ENCODE assay signal across 9 mouse cellular contexts in the genomic region with DNA sequence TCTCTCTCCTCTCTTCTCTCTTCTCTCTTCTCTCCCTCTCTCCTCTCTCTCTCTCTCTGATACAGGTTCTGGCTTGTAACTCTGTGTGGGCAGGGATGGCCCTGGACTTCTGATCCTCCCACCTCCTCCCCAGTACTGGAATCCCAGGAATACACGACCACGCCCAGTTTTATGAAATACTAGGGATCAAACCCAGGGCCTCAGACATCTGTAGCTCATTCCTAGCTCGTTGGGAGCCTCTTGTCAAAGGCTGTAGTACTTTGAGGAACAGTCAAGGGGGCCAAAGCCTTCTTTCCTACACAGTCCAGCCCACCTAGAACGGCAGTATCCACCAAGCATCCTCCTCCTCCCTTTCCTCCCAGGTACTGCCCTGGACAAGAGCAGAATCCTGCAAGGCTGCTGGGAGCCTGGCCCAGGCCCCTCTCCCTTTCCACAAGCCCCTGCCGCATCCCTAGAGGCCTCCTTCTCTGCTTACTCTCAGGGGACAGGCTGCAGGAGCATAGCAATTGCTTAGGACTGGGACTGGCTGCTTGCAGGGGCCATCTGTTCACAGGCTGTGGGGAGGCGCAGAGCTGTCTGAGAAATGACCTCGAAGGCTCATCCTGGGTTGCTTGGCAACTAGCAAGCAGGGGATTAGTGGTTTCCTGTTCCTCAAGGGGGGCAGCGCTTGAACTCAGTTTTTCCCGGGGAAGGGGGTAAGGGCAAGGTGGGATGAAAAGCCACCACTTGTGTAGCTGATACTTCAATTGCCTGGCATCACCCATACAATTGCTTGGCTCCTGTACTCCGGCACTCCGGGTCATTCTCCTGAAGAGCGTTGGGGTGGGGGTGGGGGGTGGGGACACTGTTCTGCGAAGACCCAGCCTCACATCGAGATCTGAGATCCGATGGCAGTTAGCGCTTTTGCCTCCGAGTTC. TPM values are rescaled to one million over a fixed set of nuclear protein-coding genes. Genes with fewer than 3 reads are reported as not detected.
DNase-seq lines count a peak whose midpoint lies in the region; ATAC-seq and TF ChIP-seq lines count a peak whose summit lies in the region.
"Had no signal": no experiment of that assay in that cellular context is flagged by ENCODE, and none has a peak within 500 bp of the region (broad histone marks: within the 10 kb centered on the region; RNA-seq: fewer than 3 reads in every experiment).

No protein-coding gene starts in this region.

- peak overlapping the region; percentile 35 for H3K4me3 ChIP-seq in bone marrow macrophage, adult 2 months (ENCODE audit: insufficient read depth, low read length)
- H3K4me3 ChIP-seq in embryonic facial prominence, embryonic 14.5 days (ENCODE audit: low read depth, low read length): 0 out of 2 replicates have a peak overlapping the region, but pooled peaks have one; percentile 5
- H3K4me3 ChIP-seq in intestine, embryonic 14.5 days (ENCODE audit: low read depth, low read length): peak overlapping the region; percentile 0; the same call in 1 of the 2 replicates
- H3K4me3 ChIP-seq in neural tube, embryonic 12.5 days: no peak overlapping the region

- no peak for TF ChIP-seq CTCF in bone marrow macrophage, adult 2 months (IDR thresholded peaks at IDR 0.05; ENCODE audit: low read depth, low read length)

- H3K4me1 ChIP-seq in bone marrow macrophage, adult 2 months (ENCODE audit: control insufficient read depth, insufficient read depth, low read length): 0 out of 2 replicates have a peak, but pooled peaks cover 2% of the 10 kb centered on the region
- peaks cover 18% of the 10 kb centered on the region for H3K4me1 ChIP-seq in embryonic facial prominence, embryonic 14.5 days (ENCODE audit: control insufficient read depth, insufficient read depth, low read length)
- H3K4me1 ChIP-seq in intestine, embryonic 14.5 days (replicated peaks; ENCODE audit: control insufficient read depth, insufficient read depth, low read length): peaks cover 20% of the 10 kb centered on the region
- H3K4me1 ChIP-seq in neural tube, embryonic 12.5 days: peaks cover 24% of the 10 kb centered on the region

- peak; percentile 92 for ATAC-seq in embryonic facial prominence, embryonic 14.5 days (ENCODE audit: low read depth)
- peak; percentile 91 for ATAC-seq in intestine, embryonic 14.5 days (replicated peaks; ENCODE audit: low FRiP score, low TSS enrichment, low read depth)
- ATAC-seq in neural tube, embryonic 12.5 days (ENCODE audit: low FRiP score, low read depth): peak; percentile 81

- no peak overlapping the region for H3K27ac ChIP-seq in bone marrow macrophage, adult 2 months (ENCODE audit: insufficient read depth, low read depth, low read length)
- H3K27ac ChIP-seq in embryonic facial prominence, embryonic 14.5 days (replicated peaks; ENCODE audit: low read depth, low read length): peak overlapping the region; percentile 75
- H3K27ac ChIP-seq in intestine, embryonic 14.5 days (ENCODE audit: low read depth): peak overlapping the region; percentile 93
- H3K27ac ChIP-seq in neural tube, embryonic 12.5 days: peak overlapping the region; percentile 60
- H3K27ac ChIP-seq: liver, embryonic 14.5 days had no signal

- no peaks in the 10 kb centered on the region for H3K36me3 ChIP-seq in embryonic facial prominence, embryonic 14.5 days (ENCODE audit: control insufficient read depth, insufficient read depth, low read length)
- H3K36me3 ChIP-seq in intestine, embryonic 14.5 days (ENCODE audit: control insufficient read depth, insufficient read depth, low read length): no peaks in the 10 kb centered on the region
- H3K36me3 ChIP-seq in neural tube, embryonic 12.5 days: no peaks in the 10 kb centered on the region

- 5% methylated on average over 17 of the region's 17 CpGs for WGBS in embryonic facial prominence, embryonic 14.5 days
- WGBS in intestine, embryonic 14.5 days: 2% methylated on average over 17 of the region's 17 CpGs
- WGBS in neural tube, embryonic 12.5 days: 9% methylated on average over 17 of the region's 17 CpGs

- no peaks in the 10 kb centered on the region for H3K9me3 ChIP-seq in embryonic facial prominence, embryonic 14.5 days (ENCODE audit: control insufficient read depth, low read length)
- H3K9me3 ChIP-seq in intestine, embryonic 14.5 days (ENCODE audit: control insufficient read depth, low read length): no peaks in the 10 kb centered on the region
- no peaks in the 10 kb centered on the region for H3K9me3 ChIP-seq in neural tube, embryonic 12.5 days

- TF ChIP-seq POLR2A in bone marrow macrophage, adult 2 months (IDR thresholded peaks at IDR 0.05; ENCODE audit: borderline replicate concordance, low read depth, low read length): no peak

- H3K27me3 ChIP-seq in embryonic facial prominence, embryonic 14.5 days (replicated peaks; ENCODE audit: control insufficient read depth, insufficient read depth, low read length): no peaks in the 10 kb centered on the region
- H3K27me3 ChIP-seq in intestine, embryonic 14.5 days (replicated peaks; ENCODE audit: control insufficient read depth, insufficient read depth, low read length): no peaks in the 10 kb centered on the region
- H3K27me3 ChIP-seq in neural tube, embryonic 12.5 days (replicated peaks): no peaks in the 10 kb centered on the region

- H3K9ac ChIP-seq in embryonic facial prominence, embryonic 14.5 days (ENCODE audit: low read depth, low read length): peak overlapping the region; percentile 2; the same call in 1 of the 2 replicates
- H3K9ac ChIP-seq in intestine, embryonic 14.5 days (ENCODE audit: low read length): peak overlapping the region; percentile 34
- 0 out of 2 replicates have a peak overlapping the region, but pooled peaks have one; percentile 5 for H3K9ac ChIP-seq in neural tube, embryonic 12.5 days
- H3K9ac ChIP-seq: liver, embryonic 14.5 days had no signal

- peak; percentile 29 for DNase-seq in kidney, postnatal 14 days
- DNase-seq in kidney, adult 18-20 months: no peak
- peak; percentile 94 for DNase-seq in embryonic facial prominence, embryonic 14.5 days (ENCODE audit: low spot score)
- peak; percentile 84 for DNase-seq in intestine, embryonic 14.5 days (ENCODE audit: low spot score)
- DNase-seq in spleen, postnatal 4 days (ENCODE audit: low spot score in 2 of 2): no peak
- no peak for DNase-seq in frontal cortex, adult 2 months (ENCODE audit: extremely low spot score in 1 of 2, low spot score in 1 of 2)

- H3K4me2 ChIP-seq in embryonic facial prominence, embryonic 14.5 days (ENCODE audit: low read depth, low read length): peak overlapping the region; percentile 45
- peak overlapping the region; percentile 50 for H3K4me2 ChIP-seq in intestine, embryonic 14.5 days (ENCODE audit: low read length)
- H3K4me2 ChIP-seq in neural tube, embryonic 12.5 days (replicated peaks): peak overlapping the region; percentile 57

RNA-seq across cellular contexts. Expression of a gene that starts 40.2 kb away (rescaled TPM):
- polyA plus RNA-seq in bone marrow macrophage, adult 2 months (2012; ENCODE audit: insufficient read depth, insufficient read length, missing spikeins): not detected in 2 replicates
- polyA plus RNA-seq in embryonic facial prominence, embryonic 14.5 days (2014; fragmentation: Nextera tagmentation; extraction: Ambion mirVana): 1.4 and 2.8 TPM in 2 replicates
- polyA plus RNA-seq in intestine, embryonic 14.5 days (2014; fragmentation: Nextera tagmentation; extraction: Ambion mirVana): 0.23 and 0.38 TPM in 2 replicates
- polyA plus RNA-seq in neural tube, embryonic 12.5 days (2016; fragmentation: Nextera tagmentation; extraction: Ambion mirVana): 0.29 and 0.66 TPM in 2 replicates
- 0.08 TPM in 2 replicates for polyA plus RNA-seq in frontal cortex, adult 2 months (2012; rRNA removed)

RNA-seq across cellular contexts. Expression of a gene that starts 58.6 kb away (rescaled TPM):
- 1.0 TPM in 1 of 2 replicates, not detected in the other for polyA plus RNA-seq in bone marrow macrophage, adult 2 months (2012; ENCODE audit: insufficient read depth, insufficient read length, missing spikeins)
- 9.0 TPM in 2 replicates for polyA plus RNA-seq in embryonic facial prominence, embryonic 14.5 days (2014; fragmentation: Nextera tagmentation; extraction: Ambion mirVana)
- polyA plus RNA-seq in intestine, embryonic 14.5 days (2014; fragmentation: Nextera tagmentation; extraction: Ambion mirVana): 1.1 and 2.4 TPM in 2 replicates
- polyA plus RNA-seq in neural tube, embryonic 12.5 days (2016; fragmentation: Nextera tagmentation; extraction: Ambion mirVana): 2.5 and 3.7 TPM in 2 replicates
- polyA plus RNA-seq in frontal cortex, adult 2 months (2012; rRNA removed): 134 and 162 TPM in 2 replicates

Comparison
In these comparisons a context has a peak if more than half of its experiments do, and no peak if none do; other contexts are left out.
1. DNase-seq: peak in kidney, postnatal 14 days (single experiment), embryonic facial prominence, embryonic 14.5 days (single experiment) and intestine, embryonic 14.5 days (single experiment); none in kidney, adult 18-20 months (single experiment), spleen, postnatal 4 days (0 of 2) and frontal cortex, adult 2 months (0 of 2).
2. RNA of a gene that starts 58.6 kb away (polyA plus RNA-seq): 134 to 162 TPM in frontal cortex, adult 2 months; 9.0 TPM in embryonic facial prominence, embryonic 14.5 days, 2.5 to 3.7 TPM in neural tube, embryonic 12.5 days, 1.1 to 2.4 TPM in intestine, embryonic 14.5 days and 1.0 TPM in bone marrow macrophage, adult 2 months; every median in the first group is over 10 times any median in the second.
3. Peak in every context shown above with its lines, with median percentiles within 50 percentile points of each other: ATAC-seq, H3K4me2 ChIP-seq and H3K9ac ChIP-seq.